Mouse (Mus musculus): ENCODE measurements around the gene Nek1.

- TF ChIP-seq GATA1 (IDR thresholded peaks at IDR 0.05; ENCODE audit: borderline replicate concordance, low read length) = no peak
- no peak for TF ChIP-seq FLI1 (IDR thresholded peaks at IDR 0.05; ENCODE audit: low read length)
Measured at GRCm38 (mm10) chr8:61121631-61122030, 128.6 kb downstream of the Nek1 start.

Measured in megakaryocyte, embryonic 14.5 days (primary cell).